Mouse (Mus musculus) limb, embryonic 15.5 days (tissue): ENCODE data around the gene Car1. TPM values are rescaled to one million over a fixed set of nuclear protein-coding genes. Genes with fewer than 3 reads are reported as not detected.
"Not testable (repeated sequence)": the region's sequence is repeated elsewhere in the genome, so short reads cannot be mapped to it uniquely, and the experiment has no call there.

Experiments
- ATAC-seq: fragments of 200-750 bp; cut with Nextera tagmentation; 2 replicates; pipeline ENCODE4 v1.8.0; 2017; ENCODE audit warnings: low read depth, moderate TSS enrichment; ENCODE audit not compliant: insufficient number of reproducible peaks, low FRiP score, low TSS enrichment
- H3K27ac ChIP-seq: fragments of 300-500 bp; sonication (generic); 2 replicates; pipeline ENCODE4 v1.5.1; 2015; ENCODE audit warnings: moderate library complexity, mild to moderate bottlenecking, inconsistent platforms
- H3K27me3 ChIP-seq: fragments of 300-500 bp; sonication (generic); 2 replicates; pipeline ENCODE4 v1.6.1; 2015; ENCODE audit warnings: inconsistent platforms
- H3K36me3 ChIP-seq: fragments of 300-500 bp; sonication (generic); 2 replicates; pipeline ENCODE4 v1.6.1; 2015; ENCODE audit warnings: inconsistent platforms
- H3K4me1 ChIP-seq: fragments of 300-500 bp; sonication (generic); 2 replicates; pipeline ENCODE4 v1.6.1; 2015; ENCODE audit warnings: inconsistent platforms
- H3K4me2 ChIP-seq: fragments of 300-500 bp; sonication (generic); 2 replicates; pipeline ENCODE4 v1.6.1; 2015; ENCODE audit warnings: mild to moderate bottlenecking, inconsistent platforms
- H3K4me3 ChIP-seq: fragments of 300-500 bp; sonication (generic); 2 replicates; pipeline ENCODE4 v1.5.1; 2015; ENCODE audit warnings: mild to moderate bottlenecking, inconsistent platforms
- H3K9ac ChIP-seq: fragments of 300-500 bp; sonication (generic); 2 replicates; pipeline ENCODE4 v1.6.1; 2015; ENCODE audit warnings: inconsistent platforms
- H3K9me3 ChIP-seq: fragments of 300-500 bp; sonication (generic); 2 replicates; pipeline ENCODE4 v1.6.1; 2016; ENCODE audit warnings: inconsistent platforms
- WGBS: fragments of 180-500 bp; shearing (Covaris S2); methylation state at CpG from one replicate; pipeline ENCODE4 v1.1.7; 2015; 5-methylcytosine and 5-hydroxymethylcytosine counted together
- polyA plus RNA-seq: library from polyadenylated mRNA; unstranded; fragments of >200 nt; fragmentation: Nextera tagmentation; extraction: Ambion mirVana; gene quantifications from 2 replicates; pipeline ENCODE4 v1.2.1, GENCODE M21; 2015

Gene Car1
- 0.24 and 0.53 TPM in 2 replicates for polyA plus RNA-seq

GRCm38 (mm10) chr3:14808211-14808610 lies at the start of gene Car1:
Gene Car1 (minus strand): TSS chr3:14808368.
- Histone ChIP-seq H3K4me1 (no peaks in the 10 kb centered on the region), H3K27me3 (no peaks in the 10 kb centered on the region), H3K9me3 (no peaks in the 10 kb centered on the region), H3K4me3 (no peak within 1 kb of the TSS), H3K27ac (no peak within 1 kb of the TSS), H3K9ac (no peak within 1 kb of the TSS), H3K4me2 (no peak within 1 kb of the TSS), H3K36me3 (no peaks in the 10 kb centered on the region)
- no peak for ATAC-seq
- 81% methylated on average over 1 of the region's 1 CpGs for WGBS

DNA sequence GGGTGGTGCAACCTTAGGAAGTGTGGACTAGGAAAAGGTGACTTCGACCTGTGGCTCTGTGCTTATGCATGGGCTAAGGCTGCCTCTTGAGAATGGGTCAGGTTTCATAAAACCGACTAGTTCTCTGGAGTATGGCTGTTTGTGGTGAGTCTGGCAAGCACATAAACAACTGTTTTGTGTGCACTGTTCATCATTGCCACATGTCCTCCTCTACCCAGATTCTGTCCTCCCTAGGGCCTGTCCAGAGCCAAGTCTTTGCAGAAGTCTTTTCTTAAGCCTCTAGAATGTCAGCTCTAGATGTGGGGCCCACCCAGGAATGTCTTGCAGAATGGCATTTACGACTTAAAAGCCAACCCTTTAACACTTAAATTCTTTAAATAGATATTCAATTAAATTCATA lies 49.7 kb upstream of the Car1 start:
- WGBS = 65% methylated on average over 3 of the region's 3 CpGs
- H3K9me3 ChIP-seq = no peaks in the 10 kb centered on the region

GRCm38 (mm10) chr3:14854446-14854845 lies 46.3 kb upstream of the Car1 start:
- no peaks in the 10 kb centered on the region for H3K27me3 ChIP-seq
- H3K4me1 ChIP-seq = no peaks in the 10 kb centered on the region
- no peak overlapping the region for H3K9ac ChIP-seq
- no peak overlapping the region for H3K4me3 ChIP-seq
- no peak for ATAC-seq
- WGBS = 54% methylated on average over 1 of the region's 1 CpGs
- H3K9me3 ChIP-seq = no peaks in the 10 kb centered on the region
- no peak overlapping the region for H3K4me2 ChIP-seq
- H3K27ac ChIP-seq = no peak overlapping the region
- H3K36me3 ChIP-seq = no peaks in the 10 kb centered on the region

More for the DNA sequence above, 49.7 kb upstream of the Car1 start:
- no peaks in the 10 kb centered on the region for H3K36me3 ChIP-seq
- no peak overlapping the region for H3K4me3 ChIP-seq
- no peak overlapping the region for H3K27ac ChIP-seq
- H3K4me2 ChIP-seq = no peak overlapping the region
- no peak for ATAC-seq
- no peak overlapping the region for H3K9ac ChIP-seq
- no peaks in the 10 kb centered on the region for H3K27me3 ChIP-seq
- peaks cover 4% of the 10 kb centered on the region for H3K4me1 ChIP-seq

DNA sequence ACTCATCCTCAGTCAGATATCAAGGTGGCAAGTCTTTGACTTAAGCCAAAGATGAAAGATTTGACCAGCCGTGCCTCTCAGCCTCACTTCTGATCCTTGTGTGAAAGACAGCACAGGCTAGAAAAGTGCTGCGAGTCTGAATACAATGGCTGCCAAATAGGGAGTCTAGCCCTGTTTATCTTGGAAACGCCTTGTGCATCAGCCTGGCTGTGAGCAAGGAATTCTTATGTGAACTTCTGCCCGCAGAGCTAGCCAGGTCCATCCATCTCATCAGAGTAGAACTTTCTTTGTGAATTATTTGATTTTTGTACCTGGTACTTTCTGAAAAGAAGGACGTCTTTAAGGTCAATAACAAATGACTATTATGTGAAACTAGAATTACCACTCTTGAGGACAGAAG lies 45.8 kb upstream of the Car1 start:
- Histone ChIP-seq H3K4me1 (no peaks in the 10 kb centered on the region), H3K9me3 (no peaks in the 10 kb centered on the region), H3K36me3 (no peaks in the 10 kb centered on the region), H3K27ac (no peak overlapping the region), H3K4me2 (no peak overlapping the region), H3K4me3 (no peak overlapping the region), H3K9ac (no peak overlapping the region), H3K27me3 (no peaks in the 10 kb centered on the region)
- WGBS = 76% methylated on average over 5 of the region's 5 CpGs
- no peak for ATAC-seq

- Histone ChIP-seq H3K9me3 (no peaks in the 10 kb centered on the region), H3K9ac (no peak overlapping the region), H3K4me2 (no peak overlapping the region), H3K4me1 (no peaks in the 10 kb centered on the region), H3K27me3 (no peaks in the 10 kb centered on the region), H3K4me3 (no peak overlapping the region), H3K27ac (no peak overlapping the region), H3K36me3 (no peaks in the 10 kb centered on the region)
- WGBS = 84% methylated on average over 2 of the region's 2 CpGs
- no peak for ATAC-seq
Measured at GRCm38 (mm10) chr3:14848587-14849254, 40.6 kb upstream of the Car1 start.

DNA sequence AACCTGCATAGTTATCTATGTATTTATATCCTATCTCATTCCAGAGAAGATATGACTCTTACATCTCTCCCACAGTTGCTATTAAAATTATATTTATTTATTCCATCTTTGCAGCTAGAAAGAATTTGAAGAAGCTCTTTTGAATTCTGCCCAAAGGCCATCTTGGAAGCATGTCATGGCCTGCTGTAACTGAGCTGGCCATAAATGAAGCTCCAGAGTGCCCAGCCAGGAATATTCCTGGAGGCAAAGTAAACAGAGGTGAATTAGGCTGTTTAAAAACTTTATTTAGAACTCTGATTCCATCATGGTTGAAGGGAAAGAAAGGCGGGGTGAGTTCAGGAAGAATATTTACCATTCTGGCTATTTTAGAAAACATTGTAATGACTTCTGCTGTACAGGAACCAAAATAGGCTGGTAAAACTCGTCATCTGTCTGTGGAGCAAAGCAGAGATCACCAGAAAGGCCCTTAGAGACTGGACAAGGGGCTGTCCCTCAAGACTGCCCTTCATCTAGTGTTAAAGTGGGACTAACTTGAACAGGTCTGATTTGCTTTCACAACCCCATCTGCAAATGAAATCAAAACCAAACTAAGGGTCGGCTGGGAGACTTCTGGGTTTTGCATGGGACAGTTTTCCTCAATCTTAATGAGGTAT lies 31.4 kb upstream of the Car1 start:
- 73% methylated on average over 3 of the region's 3 CpGs for WGBS
- H3K9ac ChIP-seq = no peak overlapping the region
- no peak for ATAC-seq
- no peaks in the 10 kb centered on the region for H3K9me3 ChIP-seq
- H3K36me3 ChIP-seq = no peaks in the 10 kb centered on the region
- no peak overlapping the region for H3K27ac ChIP-seq
- H3K4me3 ChIP-seq = no peak overlapping the region
- H3K4me1 ChIP-seq = no peaks in the 10 kb centered on the region
- H3K27me3 ChIP-seq = no peaks in the 10 kb centered on the region
- H3K4me2 ChIP-seq = no peak overlapping the region

GRCm38 (mm10) chr3:14838936-14839335 lies 30.8 kb upstream of the Car1 start:
- 98% methylated on average over 1 of the region's 1 CpGs for WGBS
- ATAC-seq = no peak
- Histone ChIP-seq H3K4me2 (no peak overlapping the region), H3K9me3 (no peaks in the 10 kb centered on the region), H3K36me3 (no peaks in the 10 kb centered on the region), H3K4me3 (no peak overlapping the region), H3K27ac (no peak overlapping the region), H3K4me1 (no peaks in the 10 kb centered on the region), H3K9ac (no peak overlapping the region), H3K27me3 (no peaks in the 10 kb centered on the region)

DNA sequence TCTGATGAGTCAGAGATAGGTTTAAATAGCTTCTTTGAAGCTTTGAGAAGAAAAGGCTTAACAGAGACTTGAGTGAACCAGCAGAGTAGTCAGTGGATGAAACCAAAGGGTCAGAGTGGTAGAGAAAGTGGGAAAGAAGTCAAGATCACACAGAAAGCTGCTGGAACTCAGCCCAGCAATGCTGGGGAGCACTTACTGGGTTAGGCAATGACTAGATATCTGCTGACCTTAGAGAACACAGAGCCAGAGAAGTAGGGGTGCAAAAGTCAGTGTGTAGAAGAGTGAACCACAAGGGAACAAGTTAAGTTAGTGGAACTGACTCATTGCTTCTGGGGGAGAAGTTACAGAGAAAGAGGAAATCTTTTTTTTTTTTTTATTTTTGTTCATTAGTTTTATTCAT lies 24.6 kb upstream of the Car1 start:
- ATAC-seq = no peak
- Histone ChIP-seq H3K27ac (no peak overlapping the region), H3K9me3 (no peaks in the 10 kb centered on the region), H3K4me2 (no peak overlapping the region), H3K4me3 (no peak overlapping the region), H3K9ac (no peak overlapping the region), H3K27me3 (no peaks in the 10 kb centered on the region), H3K36me3 (no peaks in the 10 kb centered on the region), H3K4me1 (no peaks in the 10 kb centered on the region)

- Histone ChIP-seq H3K4me3 (no peak overlapping the region), H3K4me2 (no peak overlapping the region), H3K9me3 (no peaks in the 10 kb centered on the region), H3K9ac (no peak overlapping the region), H3K36me3 (no peaks in the 10 kb centered on the region), H3K4me1 (no peaks in the 10 kb centered on the region), H3K27me3 (no peaks in the 10 kb centered on the region), H3K27ac (no peak overlapping the region)
- 73% methylated on average over 5 of the region's 5 CpGs for WGBS
- no peak for ATAC-seq
Measured at GRCm38 (mm10) chr3:14831219-14831835, 23.2 kb upstream of the Car1 start.

DNA sequence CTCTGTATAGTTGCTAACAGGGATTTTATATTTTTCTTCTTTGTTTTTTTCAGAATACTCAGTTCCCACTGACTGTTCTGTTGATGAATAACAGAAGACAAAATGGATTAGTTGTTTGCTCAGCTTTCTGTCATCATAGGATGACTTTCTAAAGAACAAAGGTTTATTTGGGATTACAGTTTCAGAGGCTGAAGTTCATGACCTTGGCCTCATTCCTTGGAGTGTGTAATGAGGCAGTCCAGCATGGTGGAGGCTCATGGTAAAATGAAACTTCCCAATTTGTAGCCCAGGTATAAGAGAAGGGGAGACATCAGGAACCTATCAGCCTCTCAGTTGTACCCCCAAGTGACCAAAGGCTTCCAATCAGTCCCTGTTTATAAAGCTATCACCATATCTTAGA lies 20.7 kb upstream of the Car1 start:
- Histone ChIP-seq H3K27ac (no peak overlapping the region), H3K4me2 (no peak overlapping the region), H3K27me3 (no peaks in the 10 kb centered on the region), H3K4me1 (no peaks in the 10 kb centered on the region), H3K9me3 (no peaks in the 10 kb centered on the region), H3K9ac (no peak overlapping the region), H3K4me3 (no peak overlapping the region), H3K36me3 (no peaks in the 10 kb centered on the region)
- no peak for ATAC-seq

GRCm38 (mm10) chr3:14819844-14820504 lies 11.8 kb upstream of the Car1 start:
- Histone ChIP-seq H3K9me3 (no peaks in the 10 kb centered on the region), H3K27me3 (no peaks in the 10 kb centered on the region), H3K9ac (no peak overlapping the region), H3K4me2 (no peak overlapping the region), H3K4me1 (no peaks in the 10 kb centered on the region), H3K4me3 (no peak overlapping the region), H3K27ac (no peak overlapping the region), H3K36me3 (no peaks in the 10 kb centered on the region)
- no peak for ATAC-seq
- 63% methylated on average over 1 of the region's 1 CpGs for WGBS

DNA sequence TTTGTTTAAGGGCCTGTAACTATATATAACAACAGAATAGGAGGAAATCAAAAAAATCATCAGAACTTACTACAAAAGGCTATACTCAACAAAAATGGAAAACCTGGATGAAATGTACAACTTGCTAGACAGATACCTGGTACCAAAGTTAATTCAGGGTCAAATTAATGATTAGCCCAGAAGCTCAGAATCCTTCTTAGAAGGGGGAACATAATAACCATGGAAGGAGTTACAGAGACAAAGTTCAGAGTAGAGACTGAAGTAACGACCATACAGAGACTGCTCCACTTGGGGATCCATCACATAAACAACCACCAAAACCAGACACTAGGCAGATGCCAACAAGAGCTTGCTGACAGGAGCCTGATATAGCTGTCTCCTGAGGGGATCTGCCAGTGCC lies 7.2 kb upstream of the Car1 start:
- H3K9me3 ChIP-seq, H3K4me2 ChIP-seq, H3K9ac ChIP-seq, H3K27ac ChIP-seq, H3K4me1 ChIP-seq, ATAC-seq, H3K36me3 ChIP-seq, H3K27me3 ChIP-seq, H3K4me3 ChIP-seq: not testable (repeated sequence)
- WGBS = 81% methylated on average over 1 of the region's 1 CpGs
